Mouse (Mus musculus): Measurements from ENCODE around the gene Wscd2.

- no peak for TF ChIP-seq CHD2 (IDR thresholded peaks at IDR 0.05; ENCODE audit: low read depth, low read length)
- TF ChIP-seq MAFK (IDR thresholded peaks at IDR 0.05; ENCODE audit: insufficient read depth, low read depth, low read length) = no peak
- TF ChIP-seq HCFC1 (IDR thresholded peaks at IDR 0.05; ENCODE audit: borderline replicate concordance, insufficient read depth, low read length) = no peak
- no peak for TF ChIP-seq ZC3H11A (IDR thresholded peaks at IDR 0.05; ENCODE audit: borderline replicate concordance, low read depth, low read length)
These were observed 52.8 kb downstream of the Wscd2 start for GRCm38 (mm10) chr5:113542885-113543476.
